Mouse (Mus musculus) erythroblast, embryonic 14.5 days (primary cell): Measurements from ENCODE around the gene Mtcl1. TPM values are rescaled to one million over a fixed set of nuclear protein-coding genes. Genes with fewer than 3 reads are reported as not detected.

Experiments
- H3K27me3 ChIP-seq: 2 replicates; pipeline ENCODE4 v1.6.1; 2012; ENCODE audit warnings: inconsistent platforms; ENCODE audit not compliant: control insufficient read depth
- H3K36me3 ChIP-seq: 2 replicates; pipeline ENCODE4 v1.6.1; 2012; ENCODE audit warnings: mild to moderate bottlenecking, inconsistent platforms; ENCODE audit not compliant: control insufficient read depth
- H3K4me1 ChIP-seq: 2 replicates; pipeline ENCODE4 v1.6.1; 2012; ENCODE audit warnings: inconsistent platforms; ENCODE audit not compliant: control insufficient read depth
- H3K4me3 ChIP-seq: replicated peaks from 2 replicates; pipeline ENCODE3; 2012; ENCODE audit warnings: moderate library complexity, mild to moderate bottlenecking, inconsistent platforms
- H3K9me3 ChIP-seq: 2 replicates; pipeline ENCODE4 v1.6.1; 2012; ENCODE audit warnings: low read length, inconsistent platforms, mixed read lengths; ENCODE audit not compliant: control insufficient read depth
- GATA1 ChIP-seq: IDR thresholded peaks from 2 replicates; pipeline ENCODE4 v1.6.1; 2012; ENCODE audit warnings: low read length, inconsistent platforms, mixed read lengths
- TAL1 ChIP-seq: IDR thresholded peaks from 3 replicates; pipeline ENCODE4 v1.6.1; 2012; ENCODE audit warnings: low read length, inconsistent platforms, mixed read lengths
- polyA plus RNA-seq: library from polyadenylated mRNA; stranded (reverse); fragments of >175 nt; gene quantifications from 2 replicates; pipeline ENCODE4 v1.2.3, GENCODE M21; 2012

Mtcl1 gene
- polyA plus RNA-seq, 1 experiment = not detected

GRCm38 (mm10) chr17:66358026-66358978 is 91.2 kb downstream of the Mtcl1 start:
- no peak overlapping the region for H3K4me3 ChIP-seq
- H3K36me3 ChIP-seq = no peaks in the 10 kb centered on the region
- no peak for TF ChIP-seq TAL1
- TF ChIP-seq GATA1 = no peak
- H3K27me3 ChIP-seq = no peaks in the 10 kb centered on the region
- no peaks in the 10 kb centered on the region for H3K4me1 ChIP-seq
- no peaks in the 10 kb centered on the region; the same call in 1 of the 2 replicates for H3K9me3 ChIP-seq

GRCm38 (mm10) chr17:66357171-66358025 is 92.2 kb downstream of the Mtcl1 start:
- no peaks in the 10 kb centered on the region for H3K27me3 ChIP-seq
- H3K4me3 ChIP-seq = no peak overlapping the region
- TF ChIP-seq GATA1 (no peak), TAL1 (no peak)
- no peaks in the 10 kb centered on the region; the same call in 1 of the 2 replicates for H3K9me3 ChIP-seq
- no peaks in the 10 kb centered on the region for H3K4me1 ChIP-seq
- H3K36me3 ChIP-seq = no peaks in the 10 kb centered on the region

GRCm38 (mm10) chr17:66353907-66354306 is 95.6 kb downstream of the Mtcl1 start:
- Histone ChIP-seq H3K9me3 (no peaks in the 10 kb centered on the region; the same call in 1 of the 2 replicates), H3K4me3 (no peak overlapping the region), H3K4me1 (no peaks in the 10 kb centered on the region), H3K27me3 (no peaks in the 10 kb centered on the region), H3K36me3 (no peaks in the 10 kb centered on the region)
- TF ChIP-seq TAL1 (no peak), GATA1 (no peak)

- Histone ChIP-seq H3K4me3 (no peak overlapping the region), H3K36me3 (no peaks in the 10 kb centered on the region), H3K4me1 (no peaks in the 10 kb centered on the region), H3K9me3 (no peaks in the 10 kb centered on the region; the same call in 1 of the 2 replicates), H3K27me3 (no peaks in the 10 kb centered on the region)
- TF ChIP-seq GATA1 (no peak), TAL1 (no peak)
These were observed 96.5 kb downstream of the Mtcl1 start for GRCm38 (mm10) chr17:66352847-66353643.

- Histone ChIP-seq H3K4me1 (no peaks in the 10 kb centered on the region), H3K9me3 (no peaks in the 10 kb centered on the region), H3K4me3 (no peak overlapping the region), H3K27me3 (no peaks in the 10 kb centered on the region), H3K36me3 (no peaks in the 10 kb centered on the region)
- no peak for TF ChIP-seq TAL1
- no peak for TF ChIP-seq GATA1
These were observed 97.3 kb downstream of the Mtcl1 start for GRCm38 (mm10) chr17:66352219-66352618.

GRCm38 (mm10) chr17:66350689-66351088 is 98.9 kb downstream of the Mtcl1 start:
- Histone ChIP-seq H3K4me1 (no peaks in the 10 kb centered on the region), H3K9me3 (no peaks in the 10 kb centered on the region), H3K36me3 (no peaks in the 10 kb centered on the region), H3K27me3 (no peaks in the 10 kb centered on the region), H3K4me3 (no peak overlapping the region)
- TF ChIP-seq TAL1 (no peak), GATA1 (no peak)

GRCm38 (mm10) chr17:66350127-66350526 is 99.4 kb downstream of the Mtcl1 start:
- H3K36me3 ChIP-seq = no peaks in the 10 kb centered on the region
- no peaks in the 10 kb centered on the region for H3K9me3 ChIP-seq
- no peak overlapping the region for H3K4me3 ChIP-seq
- H3K27me3 ChIP-seq = no peaks in the 10 kb centered on the region
- no peaks in the 10 kb centered on the region for H3K4me1 ChIP-seq
- TF ChIP-seq GATA1 (no peak), TAL1 (no peak)

- Histone ChIP-seq H3K4me1 (no peaks in the 10 kb centered on the region), H3K27me3 (no peaks in the 10 kb centered on the region), H3K36me3 (no peaks in the 10 kb centered on the region), H3K9me3 (peaks cover 20% of the 10 kb centered on the region), H3K4me3 (no peak overlapping the region)
- TF ChIP-seq GATA1 (no peak), TAL1 (no peak)
These were observed 103.2 kb downstream of the Mtcl1 start for GRCm38 (mm10) chr17:66346378-66346777.
